Mouse (Mus musculus) inflammation-experienced regulatory T-cells, adult 6 months (primary cell): ENCODE measurements at regions not wholly inside any gene's neighbourhood (a gene's known extent, or its start where the extent isn't known, plus 50 kb on each side); places are given as distances from the start of the nearest gene placed in this dataset.

Source experiments
- ATAC-seq: one replicate; pipeline ENCODE4 v1.8.0; 2017

DNA sequence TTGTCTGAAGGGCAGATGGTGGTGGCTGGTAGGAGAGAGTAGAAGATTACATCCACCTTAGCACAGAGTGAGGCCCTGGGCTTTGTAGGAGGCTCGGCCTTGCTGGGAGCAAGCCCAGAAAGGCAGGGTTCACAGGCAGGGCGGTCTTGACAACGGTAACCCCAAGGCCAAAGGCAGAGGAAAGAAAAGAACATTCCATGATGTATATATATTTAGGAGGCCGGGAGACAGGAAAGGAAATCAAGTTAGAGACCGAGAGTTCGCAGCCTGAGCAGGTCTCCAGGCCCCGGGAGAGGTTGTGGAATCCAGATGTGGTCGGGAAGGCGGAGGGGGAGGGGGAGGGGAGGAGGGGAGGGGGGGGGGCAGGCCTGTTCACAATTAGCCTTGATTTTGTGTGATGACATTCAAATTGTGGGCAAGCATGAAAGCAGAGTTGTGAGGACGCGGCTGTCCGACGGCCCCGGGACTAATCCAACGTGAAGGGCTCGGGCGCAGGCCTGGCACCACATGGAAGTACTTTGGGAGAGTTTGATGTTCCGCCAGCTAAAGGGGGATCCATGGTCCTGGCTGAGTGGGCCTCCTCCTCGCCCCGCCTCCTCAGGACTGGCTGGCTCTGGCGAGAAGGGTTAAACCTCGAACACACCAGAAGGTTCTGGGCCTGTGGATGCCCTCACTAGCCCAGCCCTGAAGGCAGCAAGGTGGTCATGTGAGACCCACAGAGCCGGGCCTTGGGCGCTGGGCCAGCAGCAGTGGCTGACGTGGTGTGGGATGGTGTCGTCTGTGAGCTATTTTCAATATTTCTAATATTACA, 131.8 kb upstream of the Gm26897 start:
- no peak for ATAC-seq

DNA sequence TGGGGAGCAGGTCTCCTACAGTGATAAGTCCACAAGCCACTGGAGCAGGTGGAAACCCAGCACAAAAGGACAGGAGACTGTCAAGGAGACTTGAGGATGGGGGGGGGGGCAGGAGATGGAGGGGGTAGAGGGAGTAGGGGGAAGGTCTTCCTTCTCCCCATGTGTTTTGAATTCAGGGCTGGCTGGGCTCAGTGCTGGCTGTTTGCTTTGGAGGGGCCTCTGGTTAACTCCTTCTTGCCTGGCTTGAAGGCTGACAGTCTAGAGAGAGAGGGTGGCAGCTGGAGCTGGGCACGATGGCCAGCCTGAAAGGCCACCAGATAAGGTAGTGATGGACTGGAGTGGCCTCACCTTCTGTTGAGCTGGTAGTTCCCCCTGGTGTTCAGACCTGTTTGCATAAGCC, 120.0 kb upstream of the Gm26897 start:
- ATAC-seq: no peak

DNA sequence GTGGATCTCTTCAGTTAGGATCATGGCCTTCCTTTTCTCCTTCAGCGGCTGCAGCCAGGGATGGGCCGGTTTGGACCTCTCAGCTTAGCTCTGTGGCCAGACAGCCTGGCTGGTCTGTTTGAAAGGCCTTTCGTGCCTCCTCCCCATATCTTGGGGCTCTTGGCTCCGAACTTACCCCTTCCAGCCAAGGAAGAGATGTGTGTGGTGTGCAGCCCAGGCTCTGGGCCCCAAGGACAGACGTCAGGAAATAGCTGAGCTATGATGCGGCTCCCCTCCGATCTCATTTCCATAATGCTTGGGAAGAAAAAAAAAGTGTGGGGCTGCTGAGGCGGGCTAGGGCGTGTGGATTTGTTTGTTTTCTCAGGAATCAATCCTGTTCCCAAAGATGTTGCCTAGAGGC, 113.8 kb upstream of the Gm26897 start:
- no peak for ATAC-seq

DNA sequence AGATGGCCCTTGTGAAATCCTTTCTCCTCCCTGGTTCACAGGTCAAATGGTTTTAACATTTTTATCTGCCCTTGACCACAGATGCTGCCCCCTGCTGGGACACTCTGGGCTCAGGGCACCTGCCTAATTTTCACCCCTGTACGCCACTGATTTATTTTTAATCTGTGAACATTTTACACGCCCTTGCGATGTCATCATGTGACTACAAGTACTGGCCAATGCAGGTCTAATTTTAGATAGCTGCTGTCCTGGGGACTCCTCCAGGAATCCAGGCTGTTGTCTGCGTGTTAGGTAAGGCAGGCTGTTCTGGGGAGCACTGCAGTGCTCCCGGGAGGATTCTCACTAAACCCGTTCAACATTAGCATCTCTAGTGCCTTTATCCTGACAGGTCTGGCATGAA, 113.1 kb upstream of the Gm26897 start:
- no peak for ATAC-seq

DNA sequence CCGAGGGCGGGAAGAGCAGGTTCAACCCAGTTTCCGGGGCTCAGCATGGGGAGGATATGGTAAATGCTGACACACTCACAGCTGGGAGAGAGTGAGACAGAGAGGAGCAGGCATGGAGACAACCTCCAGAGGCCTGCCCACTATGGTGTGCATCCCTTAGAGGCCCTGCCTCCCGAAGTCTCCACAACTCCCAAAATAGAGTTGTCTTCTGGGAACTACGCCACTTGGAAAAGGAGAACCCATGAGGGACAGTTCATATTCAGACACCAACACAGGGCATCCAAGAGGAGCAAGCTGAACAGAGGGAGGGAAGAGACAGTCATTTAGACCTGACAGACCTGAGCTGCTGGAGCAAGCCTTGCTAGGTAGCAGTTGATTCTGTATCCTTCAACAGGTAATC, 111.2 kb upstream of the Gm26897 start:
- ATAC-seq: no peak

DNA sequence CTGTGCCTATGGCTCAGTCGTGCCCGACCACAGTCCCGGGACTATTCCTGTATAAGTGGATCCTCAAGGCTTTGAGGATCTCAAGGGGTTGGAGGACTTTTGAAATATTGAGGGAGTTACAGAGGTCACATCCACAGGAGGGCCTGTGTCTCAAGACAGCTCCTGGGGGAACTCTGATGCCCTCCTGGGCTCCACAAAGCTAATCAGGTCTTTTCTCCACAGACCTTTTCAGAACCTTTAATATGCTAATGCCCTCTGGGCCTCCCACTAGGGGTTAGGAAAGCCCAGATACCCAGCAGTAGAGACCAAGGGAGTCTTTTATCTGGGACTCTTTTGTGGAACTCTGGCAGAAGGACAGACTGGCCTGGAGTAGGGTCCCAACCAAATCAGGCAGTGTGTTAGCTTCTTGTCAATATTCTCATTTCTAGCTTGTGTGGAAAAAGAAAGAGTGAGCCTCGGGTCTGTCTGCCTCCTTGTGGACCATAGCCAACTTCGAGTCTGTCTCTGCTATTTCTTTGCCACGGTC, 107.4 kb upstream of the Gm26897 start:
- no peak for ATAC-seq

DNA sequence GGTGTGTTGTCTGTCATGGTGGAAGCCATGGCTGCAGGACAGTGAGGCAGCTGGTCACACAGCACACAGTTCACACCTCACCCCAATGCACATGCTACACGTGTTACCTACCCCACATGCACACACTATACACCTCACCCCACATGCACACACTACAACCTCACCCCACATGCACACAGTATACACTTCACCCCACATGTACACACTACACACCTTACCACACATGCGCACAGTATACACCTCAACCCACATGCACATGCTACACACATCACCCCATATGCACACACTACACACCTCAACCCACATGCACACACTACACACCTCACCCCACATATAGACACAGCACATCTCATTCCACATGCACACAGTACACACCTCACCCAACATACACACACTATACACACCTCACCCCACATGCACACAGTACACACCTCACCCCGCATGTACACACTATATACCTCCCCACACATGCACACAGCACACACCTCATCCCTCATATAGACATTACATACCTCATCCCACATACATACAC, 103.3 kb upstream of the Gm26897 start:
- ATAC-seq: no peak

DNA sequence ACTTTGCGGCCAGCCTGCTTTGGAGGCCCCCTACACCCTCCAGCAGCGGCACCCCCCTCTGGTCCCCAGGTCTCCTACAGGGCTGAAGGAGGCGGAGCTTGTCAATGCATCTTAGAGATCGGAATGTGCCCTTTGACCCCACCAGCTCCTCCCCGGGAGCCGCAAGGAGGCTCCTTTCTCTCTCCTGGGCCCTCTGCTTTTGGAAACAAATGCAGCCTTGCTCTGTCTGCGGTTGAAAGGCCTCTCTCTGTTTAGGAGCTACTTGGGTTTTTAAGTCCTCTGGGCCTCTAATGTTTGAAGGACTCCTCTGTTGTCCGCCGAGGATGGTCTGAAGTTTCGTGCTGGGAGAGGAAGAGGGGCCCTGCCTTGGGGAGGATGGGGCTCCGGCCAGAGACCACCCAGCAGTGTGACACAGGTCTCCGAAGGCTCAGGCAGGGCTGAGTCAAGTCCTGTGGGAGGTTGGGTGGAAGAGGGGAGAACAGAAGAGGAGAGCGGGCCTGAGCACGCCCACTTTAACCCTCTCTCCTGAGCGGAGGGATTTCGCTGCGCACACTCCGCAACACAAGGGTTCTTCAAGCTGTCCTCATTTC, 102.1 kb upstream of the Gm26897 start:
- no peak for ATAC-seq

DNA sequence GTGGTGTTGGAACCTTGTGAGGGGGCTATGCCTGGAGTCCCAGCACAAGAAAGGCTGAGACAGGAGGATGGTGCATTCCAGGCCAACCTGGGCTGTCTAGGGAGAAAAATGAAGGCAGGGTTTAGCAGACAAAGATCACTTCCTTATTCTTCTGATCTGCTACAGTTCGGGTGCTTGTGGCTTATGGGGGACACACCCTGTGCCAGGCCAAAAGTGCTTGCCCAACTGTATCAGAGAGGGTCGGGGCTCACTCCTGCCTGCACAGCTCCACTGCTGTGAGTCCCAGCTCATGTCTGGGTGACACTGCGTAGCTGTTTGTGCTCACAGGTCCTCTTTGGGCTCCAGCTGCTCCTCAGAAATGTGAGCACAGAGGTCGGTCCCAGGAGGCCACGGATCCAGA, 98.6 kb upstream of the Gm26897 start:
- ATAC-seq: no peak

DNA sequence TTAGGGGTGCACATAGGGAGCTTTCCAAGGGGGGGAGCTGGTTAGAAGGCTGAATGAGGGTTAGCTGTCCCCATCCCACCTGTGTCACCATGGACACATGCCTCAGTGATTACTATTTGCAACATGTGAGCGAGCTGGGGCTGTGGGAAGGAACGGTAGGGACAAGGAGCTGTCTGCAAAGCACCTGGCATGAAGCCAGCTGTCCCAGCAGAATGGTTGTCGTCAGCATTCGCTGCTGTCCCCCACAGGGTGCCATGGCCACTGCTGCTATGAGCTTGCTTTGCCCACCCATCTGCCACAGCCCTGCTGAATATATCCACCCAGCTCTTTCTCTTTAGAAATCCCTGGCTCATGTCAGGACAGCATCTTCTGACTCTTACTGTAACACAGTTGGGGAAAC, 96.8 kb upstream of the Gm26897 start:
- no peak for ATAC-seq

DNA sequence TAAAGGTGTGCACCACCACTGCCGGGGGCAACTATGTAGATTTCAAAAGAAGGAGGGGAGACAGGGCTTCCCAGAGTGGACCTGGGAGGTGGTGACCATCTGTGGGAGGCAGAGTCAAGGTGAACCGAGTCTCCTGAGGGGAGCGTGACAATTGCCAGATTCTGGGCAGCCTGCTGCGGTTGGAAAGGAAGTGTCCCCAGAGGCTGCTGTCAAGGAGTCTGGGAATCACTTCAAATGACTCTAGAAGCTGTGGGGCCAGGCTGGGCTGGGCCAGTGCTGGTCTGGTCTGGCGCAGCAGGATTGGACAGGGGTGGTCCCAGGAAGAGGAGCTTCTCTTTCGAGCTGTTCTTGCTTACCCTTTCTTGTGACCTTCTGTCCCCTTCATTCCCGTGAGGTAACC, 95.4 kb upstream of the Gm26897 start:
- ATAC-seq: no peak

DNA sequence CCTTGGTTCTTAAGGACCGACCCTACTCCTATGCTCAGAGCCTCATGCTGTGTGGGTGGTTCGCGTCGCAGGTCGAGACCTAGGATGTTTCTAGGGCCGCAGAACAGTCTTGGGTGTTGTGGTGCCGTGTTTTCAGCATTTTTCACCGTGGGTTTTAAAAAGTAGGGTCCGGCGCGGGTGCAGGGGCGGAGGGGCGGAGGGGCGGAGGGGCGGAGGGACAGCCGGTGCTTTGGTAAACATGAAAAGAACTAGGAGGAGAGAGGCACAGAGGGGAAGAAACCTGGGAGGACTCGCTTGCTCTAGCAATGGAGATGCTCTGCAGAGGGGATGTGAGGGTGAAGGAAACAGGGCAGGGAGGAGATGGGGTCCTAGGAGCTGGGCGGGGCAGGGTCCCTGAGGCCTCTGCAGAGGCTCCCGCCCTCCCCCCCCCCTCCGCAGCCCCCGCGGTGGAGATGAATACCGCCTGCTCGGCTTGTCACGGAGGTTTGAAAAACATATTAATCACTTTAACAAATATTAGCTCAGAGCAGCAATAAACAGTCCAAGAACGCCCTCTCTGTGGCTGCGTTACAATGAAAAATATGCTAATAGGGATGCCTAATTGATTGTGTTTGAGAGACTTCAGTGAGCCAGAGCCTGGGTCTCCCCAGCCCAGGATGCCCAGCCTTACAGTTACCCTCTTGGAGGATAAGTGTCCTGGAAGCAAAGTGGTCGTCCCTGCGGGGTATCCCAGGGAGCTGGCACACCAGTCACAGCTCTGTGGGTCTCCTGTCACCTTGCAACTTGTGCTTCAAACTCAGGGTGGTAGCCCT, 94.0 kb upstream of the Gm26897 start:
- no peak for ATAC-seq

DNA sequence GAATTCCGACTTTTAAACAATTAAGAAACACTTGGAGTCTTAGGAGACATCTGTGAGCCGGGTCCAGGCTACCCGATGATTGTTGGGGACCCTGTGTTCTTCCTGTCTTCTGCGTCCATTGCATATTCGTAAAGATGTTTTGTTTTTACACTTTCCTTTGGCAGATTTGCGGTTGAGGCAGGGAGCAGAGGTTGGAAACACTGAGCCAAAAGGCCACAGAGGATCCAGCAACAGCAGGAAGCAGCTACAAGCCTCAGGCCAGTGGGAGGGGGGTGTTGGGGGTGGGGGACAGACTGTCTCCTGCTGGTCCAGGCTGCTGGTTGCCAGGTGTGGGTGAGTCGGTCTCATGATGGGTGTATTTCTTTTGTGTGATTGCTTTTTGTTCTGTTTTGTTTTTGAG, 92.7 kb upstream of the Gm26897 start:
- ATAC-seq: no peak

DNA sequence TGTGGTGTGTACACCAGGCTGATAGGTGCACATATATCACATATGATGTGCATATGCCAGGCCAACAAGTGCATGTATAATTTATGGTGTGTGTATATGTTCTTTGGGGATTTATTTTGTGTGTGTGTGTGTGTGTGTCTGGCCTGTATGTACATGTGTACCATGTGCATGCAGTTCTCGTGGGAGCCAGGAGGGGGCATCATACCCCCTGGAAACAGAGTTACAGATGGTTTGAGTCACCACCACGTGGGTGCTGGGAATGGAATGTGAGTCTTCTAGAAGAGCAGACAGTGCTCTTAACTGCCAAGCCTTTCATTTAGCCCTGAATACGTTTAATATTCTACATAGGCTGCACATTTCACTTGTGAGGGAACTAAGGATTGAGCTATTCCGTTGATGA, 92.0 kb upstream of the Gm26897 start:
- no peak for ATAC-seq

DNA sequence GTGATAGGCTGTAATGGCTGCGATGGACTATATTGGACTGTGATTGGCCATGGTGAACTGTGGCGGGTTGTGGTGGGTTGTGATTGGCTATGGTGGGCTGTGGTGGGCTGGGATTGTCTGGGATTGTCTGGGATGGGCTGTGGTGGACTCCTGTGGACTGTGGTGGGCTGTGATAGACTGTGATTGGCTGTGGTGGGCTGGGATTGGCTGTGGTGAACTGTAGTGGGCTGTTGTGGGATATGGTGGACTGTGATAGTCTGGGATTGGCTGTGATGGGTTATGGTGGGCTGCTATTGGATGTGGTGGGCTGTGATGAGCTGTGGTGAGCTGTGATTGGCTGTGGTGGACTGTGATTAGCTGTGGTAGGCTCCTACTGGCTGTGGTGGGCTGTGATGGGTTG, 89.6 kb upstream of the Gm26897 start:
- ATAC-seq: no peak

DNA sequence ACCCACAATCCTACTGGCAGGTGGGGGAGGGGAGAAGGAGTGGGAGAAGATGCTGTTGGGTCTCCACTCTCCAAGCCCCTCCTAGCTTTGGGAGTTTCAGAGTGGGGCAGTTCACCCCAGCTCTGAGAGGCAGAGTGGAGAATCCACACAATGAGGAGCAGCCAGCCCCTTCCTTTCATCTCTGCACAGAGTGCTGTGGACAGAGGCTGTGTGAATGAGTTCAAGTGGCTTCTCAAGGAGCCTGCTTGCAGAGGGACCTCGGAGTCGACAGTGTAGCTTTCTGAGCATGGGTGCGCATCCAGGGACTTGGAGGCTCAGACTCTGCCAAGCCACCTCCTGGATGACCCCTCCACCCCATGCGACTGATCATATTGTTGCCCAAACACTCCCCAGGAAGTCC, 88.9 kb upstream of the Gm26897 start:
- ATAC-seq: no peak

DNA sequence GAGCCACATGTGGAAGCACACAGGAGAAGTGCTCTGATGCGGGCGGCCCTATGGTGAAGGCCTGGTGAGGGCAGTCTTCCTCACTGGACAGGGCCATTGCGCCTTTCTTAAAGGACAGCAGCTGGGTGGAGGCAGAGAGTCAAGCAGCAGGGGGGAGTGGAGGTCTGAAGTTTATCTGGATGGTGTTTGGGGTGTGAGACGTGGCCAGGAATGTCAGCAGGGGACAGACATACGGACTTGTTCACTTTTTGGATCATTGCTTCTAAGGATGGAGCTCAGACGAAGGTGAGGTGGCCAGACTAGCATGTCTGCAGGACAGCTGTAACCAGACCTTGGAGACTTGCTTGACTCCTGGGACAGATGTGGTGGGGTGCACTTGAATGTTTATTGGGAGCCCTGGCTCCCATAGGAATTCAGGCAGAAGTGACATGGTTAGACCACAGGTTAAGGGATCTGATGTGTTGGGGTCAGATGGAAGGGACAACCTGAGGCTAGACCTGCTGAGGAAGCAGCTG, 86.0 kb upstream of the Gm26897 start:
- ATAC-seq: no peak

DNA sequence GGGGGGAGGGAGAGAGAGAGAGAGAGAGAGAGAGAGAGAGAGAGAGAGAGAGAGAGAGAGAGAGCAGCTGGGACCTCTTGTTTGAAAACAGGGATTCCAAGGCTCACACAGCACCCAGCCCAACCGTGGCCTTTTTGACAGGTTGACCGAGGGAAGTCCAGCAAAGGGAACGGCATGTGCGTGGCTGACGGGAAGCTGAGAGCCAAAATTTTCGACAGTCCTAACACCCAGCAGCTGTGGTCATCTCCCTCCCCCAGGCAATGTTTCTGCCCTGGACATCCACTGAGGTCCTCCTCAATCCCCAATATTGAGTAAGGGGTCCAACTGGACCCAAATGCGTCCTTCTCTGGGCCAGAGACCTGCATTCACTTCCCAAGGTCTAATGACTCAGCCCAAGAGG, 85.2 kb upstream of the Gm26897 start:
- ATAC-seq: no peak

DNA sequence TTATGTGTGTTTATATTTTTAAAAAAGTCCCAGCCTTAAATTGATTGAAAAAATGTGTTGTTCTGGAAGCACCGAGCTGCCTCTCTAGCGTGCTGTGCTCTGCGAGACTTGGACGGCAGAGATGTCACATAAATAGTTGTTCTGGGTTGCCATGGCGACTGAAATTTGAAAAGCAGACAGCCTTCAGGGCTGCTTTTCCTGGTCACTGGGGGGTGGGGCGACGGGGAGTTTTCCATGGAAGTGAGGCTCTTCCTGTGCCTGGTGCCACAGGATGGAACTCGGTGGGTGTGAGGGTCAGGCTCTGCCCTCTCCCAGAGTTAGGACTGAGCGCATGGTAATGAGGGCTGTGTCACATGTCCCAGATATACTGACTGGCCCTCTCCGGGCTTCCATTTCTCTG, 84.7 kb upstream of the Gm26897 start:
- ATAC-seq: no peak

DNA sequence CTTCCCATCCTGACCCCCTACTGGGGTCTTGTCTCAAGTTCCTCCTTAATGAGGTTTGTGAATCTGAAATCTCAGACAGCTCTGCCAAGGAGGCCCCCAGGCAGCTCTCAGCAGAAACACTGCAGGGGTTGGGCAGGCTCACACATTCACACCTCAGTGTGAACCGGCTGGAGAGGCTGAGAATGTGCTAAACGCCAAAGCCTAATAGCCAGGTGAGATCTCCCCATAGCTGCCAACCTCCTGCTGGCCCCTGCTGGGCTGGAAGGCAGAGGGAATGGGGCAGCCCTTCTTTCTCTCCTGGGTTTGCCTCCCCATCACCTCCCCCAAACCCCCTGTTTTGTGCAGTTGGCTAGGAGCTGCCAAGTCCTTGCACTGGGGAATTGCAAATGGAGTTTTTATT, 81.3 kb upstream of the Gm26897 start:
- no peak for ATAC-seq

DNA sequence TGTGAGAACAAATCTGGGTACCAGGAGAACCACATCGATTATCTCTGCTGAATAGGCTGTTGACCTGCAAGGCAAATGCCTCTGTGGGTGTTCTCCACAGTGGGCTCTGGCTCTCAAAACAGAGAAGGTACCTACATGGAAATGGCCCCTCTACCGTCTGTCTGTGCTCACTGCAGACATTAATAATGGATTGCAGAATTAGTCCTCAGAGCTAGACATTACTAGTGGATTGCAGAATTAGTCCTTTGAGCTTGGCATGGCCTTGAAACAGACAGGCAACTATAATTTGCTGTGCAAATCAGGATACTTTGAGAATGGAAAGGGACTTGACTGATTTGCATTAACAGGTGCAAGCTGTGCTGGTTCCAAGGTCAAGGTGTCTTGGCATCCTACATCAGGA, 77.3 kb upstream of the Gm26897 start:
- ATAC-seq: no peak

DNA sequence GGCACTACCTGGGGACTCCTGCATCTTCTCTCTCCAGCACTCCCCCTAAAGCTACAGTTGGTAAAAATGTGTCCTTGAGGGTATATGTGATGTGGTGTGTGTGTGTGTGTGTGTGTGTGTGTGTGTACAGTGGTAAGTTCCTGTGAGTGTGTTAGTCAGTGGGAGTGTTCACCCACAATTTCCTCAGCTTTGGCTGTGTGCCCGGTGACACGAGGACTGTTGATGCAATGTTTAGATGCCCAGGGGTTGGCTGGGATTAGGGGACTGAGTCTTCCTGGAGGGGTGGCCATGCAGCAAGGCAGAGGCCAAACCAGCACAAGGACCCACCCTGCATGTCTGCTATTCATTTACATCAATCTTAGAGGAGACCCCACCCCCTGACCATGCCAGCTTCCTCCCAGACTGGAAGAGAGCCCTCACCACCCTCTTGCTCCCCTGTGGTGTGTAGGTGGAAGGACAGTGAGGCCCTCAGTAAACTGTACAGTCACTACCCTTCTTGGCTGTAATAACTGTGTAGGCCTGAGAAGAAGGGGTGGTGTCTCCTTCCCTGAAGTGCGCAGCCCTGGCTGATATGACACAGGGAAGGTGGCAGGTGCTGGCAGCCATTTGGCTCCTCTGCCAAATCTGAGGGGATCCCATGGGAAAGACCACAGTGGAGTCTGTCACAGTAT, 75.8 kb upstream of the Gm26897 start:
- no peak for ATAC-seq

DNA sequence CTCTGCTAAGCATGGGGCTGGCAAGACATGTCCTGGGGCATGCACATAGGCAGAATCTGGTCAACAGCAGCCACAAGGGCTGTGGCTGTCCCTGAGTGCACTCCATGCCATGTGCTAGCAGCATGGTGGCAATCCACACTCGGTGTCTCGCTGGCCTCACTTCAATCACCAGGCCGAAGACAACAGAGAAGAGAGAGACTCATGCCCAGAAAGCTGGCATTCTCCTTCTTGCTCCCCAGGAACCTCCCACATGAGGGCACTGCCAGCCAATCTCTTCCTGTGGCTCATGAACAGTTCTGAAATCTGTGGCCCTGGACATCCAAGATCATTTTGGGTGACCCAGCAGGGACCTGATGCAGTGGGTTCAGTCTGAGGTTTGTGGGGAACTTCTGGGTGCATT, 74.5 kb upstream of the Gm26897 start:
- no peak for ATAC-seq
